Comparison of ENCODE assay signal across 8 mouse cellular contexts in genomic region chr11:48826752-48827096, GRCm38 (mm10). TPM values are rescaled to one million over a fixed set of nuclear protein-coding genes. Genes with fewer than 3 reads are reported as not detected.
DNase-seq lines count a peak whose midpoint lies in the region; ATAC-seq lines count a peak whose summit lies in the region.

No protein-coding gene starts in this region.

- 0% methylated on average over 6 of the region's 6 CpGs for WGBS in kidney, embryonic 14.5 days
- WGBS in hindbrain, embryonic 15.5 days, result 0% methylated on average over 6 of the region's 6 CpGs

- H3K9ac ChIP-seq in kidney, embryonic 14.5 days (ENCODE audit: low read depth, low read length), result peak overlapping the region; percentile 58; the same call in 1 of the 2 replicates
- H3K9ac ChIP-seq in hindbrain, embryonic 15.5 days, result peak overlapping the region; percentile 0; the same call in 1 of the 2 replicates

- peak overlapping the region; percentile 44 for H3K4me3 ChIP-seq in kidney, embryonic 14.5 days (ENCODE audit: low read length)
- H3K4me3 ChIP-seq in hindbrain, embryonic 15.5 days, result peak overlapping the region; percentile 47

- H3K9me3 ChIP-seq in kidney, embryonic 14.5 days (ENCODE audit: control insufficient read depth, low read length), result no peaks in the 10 kb centered on the region
- no peaks in the 10 kb centered on the region for H3K9me3 ChIP-seq in hindbrain, embryonic 15.5 days

- H3K36me3 ChIP-seq in kidney, embryonic 14.5 days (ENCODE audit: control insufficient read depth, insufficient read depth, low read length), result no peaks in the 10 kb centered on the region
- no peaks in the 10 kb centered on the region for H3K36me3 ChIP-seq in hindbrain, embryonic 15.5 days

- peak; percentile 37 for ATAC-seq in kidney, embryonic 14.5 days (ENCODE audit: low FRiP score, low TSS enrichment)
- ATAC-seq in hindbrain, embryonic 15.5 days (ENCODE audit: low FRiP score, low read depth), result no peak

- H3K4me1 ChIP-seq in kidney, embryonic 14.5 days (ENCODE audit: control insufficient read depth, insufficient read depth, low read length), result 0 out of 2 replicates have a peak, but pooled peaks cover 2% of the 10 kb centered on the region
- H3K4me1 ChIP-seq in hindbrain, embryonic 15.5 days (replicated peaks), result peaks cover 24% of the 10 kb centered on the region

- no peak for DNase-seq in kidney, postnatal 25 days
- DNase-seq in NIH3T3 (ENCODE audit: low read depth), result peak; percentile 65
- DNase-seq in naive thymus-derived CD4-positive, alpha-beta T cell, adult 2 months (ENCODE audit: low read depth), result peak; percentile 45
- no peak for DNase-seq in left cerebral cortex, postnatal 4 days
- no peak for DNase-seq in right cerebral cortex, postnatal 25 days
- DNase-seq in right cerebral cortex, postnatal 14 days, result no peak

- H3K27ac ChIP-seq in kidney, embryonic 14.5 days (ENCODE audit: low read depth, low read length), result peak overlapping the region; percentile 62; the same call in 1 of the 2 replicates
- peak overlapping the region; percentile 59; the same call in 1 of the 2 replicates for H3K27ac ChIP-seq in hindbrain, embryonic 15.5 days (replicated peaks)

- intact Hi-C loops in left cerebral cortex, postnatal 4 days (cut with DNase I), result no loop called here

- H3K4me2 ChIP-seq in kidney, embryonic 14.5 days (replicated peaks; ENCODE audit: low read depth, low read length), result peak overlapping the region; percentile 62
- H3K4me2 ChIP-seq in hindbrain, embryonic 15.5 days, result peak overlapping the region; percentile 63

- H3K27me3 ChIP-seq in kidney, embryonic 14.5 days (ENCODE audit: control insufficient read depth, insufficient read depth, low read length), result peaks cover 5% of the 10 kb centered on the region; the same call in 1 of the 2 replicates
- H3K27me3 ChIP-seq in hindbrain, embryonic 15.5 days, result peaks cover 19% of the 10 kb centered on the region

RNA-seq across cellular contexts. Expression of gene Gm12184, which starts 0.3 kb away (rescaled TPM):
- polyA plus RNA-seq in kidney, embryonic 14.5 days (2014; fragmentation: Nextera tagmentation; extraction: Ambion mirVana), result 5.6 and 7.6 TPM in 2 replicates
- 3.8 and 4.7 TPM in 2 replicates for polyA plus RNA-seq in hindbrain, embryonic 15.5 days (2015; fragmentation: Nextera tagmentation; extraction: Ambion mirVana)
- 1 to 10 TPM in 1 of 2 experiments, under 1 TPM in 1; 0.89 to 2.4 TPM for total RNA-seq in left cerebral cortex, postnatal 4 days (2021)

RNA-seq across cellular contexts. Expression of gene Trim7, which starts 0.8 kb away (rescaled TPM):
- polyA plus RNA-seq in kidney, embryonic 14.5 days (2014; fragmentation: Nextera tagmentation; extraction: Ambion mirVana), result 1.3 and 2.9 TPM in 2 replicates
- 3.1 and 3.7 TPM in 2 replicates for polyA plus RNA-seq in hindbrain, embryonic 15.5 days (2015; fragmentation: Nextera tagmentation; extraction: Ambion mirVana)
- 10 to 100 TPM in 1 of 2 experiments, 1 to 10 TPM in 1; 9.4 to 12.4 TPM for total RNA-seq in left cerebral cortex, postnatal 4 days (2021)

RNA-seq across cellular contexts. Expression of gene Trim41, which starts 9.6 kb away (rescaled TPM):
- 5.8 and 6.1 TPM in 2 replicates for polyA plus RNA-seq in kidney, embryonic 14.5 days (2014; fragmentation: Nextera tagmentation; extraction: Ambion mirVana)
- 6.8 and 7.4 TPM in 2 replicates for polyA plus RNA-seq in hindbrain, embryonic 15.5 days (2015; fragmentation: Nextera tagmentation; extraction: Ambion mirVana)
- 10 to 100 TPM; 53.6 to 54.3 TPM for total RNA-seq in left cerebral cortex, postnatal 4 days (2021)

RNA-seq across cellular contexts. Expression of gene Rack1, which starts 26.6 kb away (rescaled TPM):
- polyA plus RNA-seq in kidney, embryonic 14.5 days (2014; fragmentation: Nextera tagmentation; extraction: Ambion mirVana), result 994 and 1,198 TPM in 2 replicates
- 361 and 362 TPM in 2 replicates for polyA plus RNA-seq in hindbrain, embryonic 15.5 days (2015; fragmentation: Nextera tagmentation; extraction: Ambion mirVana)
- total RNA-seq in left cerebral cortex, postnatal 4 days (2021), result 100 to 1,000 TPM; 486 to 572 TPM

RNA-seq across cellular contexts. Expression of gene Irgm1, which starts 44.8 kb away (rescaled TPM):
- 11.7 and 13.2 TPM in 2 replicates for polyA plus RNA-seq in kidney, embryonic 14.5 days (2014; fragmentation: Nextera tagmentation; extraction: Ambion mirVana)
- 3.5 and 5.2 TPM in 2 replicates for polyA plus RNA-seq in hindbrain, embryonic 15.5 days (2015; fragmentation: Nextera tagmentation; extraction: Ambion mirVana)
- total RNA-seq in left cerebral cortex, postnatal 4 days (2021), result 1 to 10 TPM; 1.4 TPM

Comparison
In these comparisons a context has a peak if more than half of its experiments do, and no peak if none do; other contexts are left out.
1. DNase-seq: peak in NIH3T3 (single experiment) and naive thymus-derived CD4-positive, alpha-beta T cell, adult 2 months (single experiment); none in kidney, postnatal 25 days (0 of 2), left cerebral cortex, postnatal 4 days (single experiment), right cerebral cortex, postnatal 25 days (single experiment) and right cerebral cortex, postnatal 14 days (single experiment).